Mouse (Mus musculus) gastrocnemius, adult 18-20 months (tissue): ENCODE measurements around the gene Tjp1. TPM values are rescaled to one million over a fixed set of nuclear protein-coding genes. Genes with fewer than 3 reads are reported as not detected.
A peak's percentile ranks its signal among the peaks of the same experiment; 100 is the strongest.

Experiments
- DNase-seq: peaks from one replicate; pipeline ENCODE4 v3.0.0; 2021; ENCODE audit warnings: low spot score
- long read RNA-seq, 2 experiments: library from polyadenylated mRNA; stranded (forward); transcript quantifications; one replicate each; pipeline ENCODE4 v2.0.0; 2021
- total RNA-seq, 2 experiments: library from RNA; stranded (reverse); gene quantifications; 2 replicates each; pipeline ENCODE4 v1.2.3; 2021

The Tjp1 gene
- 10 to 100 TPM; 14.9 to 16.6 TPM for total RNA-seq
- long read RNA-seq, experiment 1, full-length matches to known transcripts: 1 of 1 reads
- long read RNA-seq, experiment 1, partial matches to known transcripts: 0 of 1 reads
- long read RNA-seq, experiment 1, other reads (novel, unspliced or antisense): 0 of 1 reads
- long read RNA-seq, experiment 2: 0 reads

DNA sequence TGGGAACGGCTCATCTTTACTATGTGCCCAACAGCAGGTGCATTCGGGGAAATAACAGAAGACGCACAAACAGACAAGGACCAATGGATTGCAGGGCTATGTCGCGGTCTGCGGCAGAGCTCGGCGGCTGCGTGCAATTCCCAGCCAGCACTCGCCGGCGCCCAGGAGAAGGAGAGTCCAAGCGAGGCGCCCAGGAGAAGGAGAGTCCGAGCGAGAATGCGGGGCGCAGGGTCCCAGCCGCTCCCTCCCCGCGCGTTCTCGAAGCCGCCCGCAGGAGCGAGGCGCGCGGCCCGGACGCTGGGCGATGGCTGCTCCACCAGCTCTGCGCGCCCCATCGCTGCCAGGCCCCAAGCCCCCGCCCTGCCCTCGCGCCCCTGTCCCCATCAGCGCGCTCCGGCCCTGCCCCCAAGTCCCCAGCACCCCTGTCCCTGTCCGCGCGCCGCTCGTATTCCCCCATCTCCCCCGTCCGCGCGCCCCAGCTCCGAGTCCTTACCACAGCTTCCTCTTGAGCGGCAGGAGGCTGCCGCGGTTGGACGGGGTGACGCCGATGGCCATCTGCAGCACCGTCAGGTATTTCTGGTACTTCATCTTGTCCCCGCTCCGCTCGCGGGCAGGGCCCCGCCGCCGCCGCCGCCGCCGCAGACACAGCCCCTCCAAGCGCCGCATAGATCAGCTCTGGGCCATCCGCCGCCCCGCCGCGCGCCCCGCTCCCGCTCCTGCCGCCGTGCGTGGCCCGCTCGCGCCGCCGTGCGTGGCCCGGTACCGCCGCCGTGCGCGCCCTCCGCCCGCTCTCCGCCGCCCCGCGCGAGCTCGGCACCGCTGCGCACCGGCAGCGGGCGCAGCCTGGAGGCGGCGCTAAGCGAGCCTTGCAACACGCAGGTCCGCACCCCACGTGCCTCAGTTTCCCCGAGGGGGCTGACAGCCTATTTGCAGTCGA lies at the start of gene Tjp1:
TSS of gene Tjp1 (minus strand) at position 711 of the 937 bp plus-strand sequence.
- DNase-seq: no peak

DNA sequence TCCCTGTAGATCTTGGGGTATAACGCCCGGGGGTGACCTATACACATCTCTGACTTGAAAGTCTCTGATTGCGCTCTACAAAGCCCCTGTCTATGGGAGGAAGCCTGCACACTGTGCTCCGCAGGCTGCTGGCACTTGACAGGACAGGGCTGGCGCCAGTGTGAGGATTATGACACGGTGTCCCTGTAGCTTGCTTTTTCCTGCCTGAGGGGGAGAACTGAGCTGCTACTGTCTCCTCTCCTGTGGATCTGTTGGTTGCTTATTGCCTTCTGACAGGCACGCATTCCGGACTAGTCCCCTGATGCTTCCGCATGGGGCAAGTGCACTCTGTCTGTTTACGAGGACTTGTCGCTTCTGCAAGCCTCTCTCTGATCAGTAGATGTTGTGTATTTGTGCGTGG lies 49.5 kb upstream of the Tjp1 start:
- DNase-seq: no peak

DNA sequence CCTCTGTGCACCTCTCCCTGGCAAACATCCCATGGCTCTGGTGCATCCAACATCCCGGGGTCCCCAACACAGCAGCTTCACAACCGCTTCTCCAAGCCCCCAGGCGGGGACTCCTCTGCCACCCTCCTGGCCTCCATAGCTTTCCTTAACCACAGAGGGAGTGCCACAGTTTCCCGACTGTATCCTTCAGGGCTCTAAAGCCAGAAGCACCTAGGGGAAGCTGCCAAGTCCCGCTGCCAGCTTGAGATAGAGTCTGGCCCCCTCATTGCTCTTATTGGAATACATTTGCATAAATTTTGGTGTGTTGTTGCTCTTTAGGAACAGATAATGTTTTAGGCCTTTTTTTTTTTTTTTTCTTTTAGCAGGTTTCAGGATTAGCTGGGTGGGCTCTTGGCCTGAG lies 45.1 kb upstream of the Tjp1 start:
- DNase-seq: no peak

DNA sequence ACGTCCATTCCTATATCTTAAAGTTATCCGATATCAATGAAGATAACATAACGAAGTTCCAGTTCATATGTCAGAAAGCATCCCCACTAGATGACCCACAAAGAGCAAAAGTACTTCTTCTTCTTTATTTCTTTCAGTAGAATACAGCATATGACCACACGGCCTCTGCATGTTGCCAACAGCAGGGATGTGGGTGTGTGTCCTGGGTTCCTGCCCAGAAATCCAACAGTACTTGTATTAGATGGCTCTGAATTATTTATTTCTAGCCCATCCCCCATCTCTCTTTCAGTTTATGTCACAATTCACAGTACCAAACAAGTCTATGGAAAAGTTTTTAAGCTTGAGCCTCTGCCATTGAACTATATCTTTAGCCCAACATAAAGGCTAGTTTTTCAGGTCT lies 43.1 kb upstream of the Tjp1 start:
- DNase-seq: no peak

DNA sequence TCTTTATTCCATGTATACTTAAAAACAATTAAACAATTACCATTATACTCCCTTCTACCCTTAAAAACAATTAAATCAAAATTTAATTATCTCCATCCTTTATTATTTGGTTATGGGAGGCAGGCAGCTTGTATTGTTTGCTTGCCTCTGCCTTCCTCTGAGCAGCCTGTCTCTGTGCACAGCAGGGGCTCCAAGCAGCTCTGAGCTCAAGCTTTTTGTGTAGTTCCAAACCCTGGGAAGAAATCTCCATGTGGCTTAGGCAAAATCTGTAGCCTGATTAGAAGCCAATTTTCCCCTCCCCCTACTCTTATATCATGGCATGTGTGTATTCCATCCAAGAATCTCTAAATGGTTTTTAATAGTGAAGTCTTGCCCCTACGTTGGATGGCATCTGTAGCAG lies 28.4 kb upstream of the Tjp1 start:
- no peak for DNase-seq

DNA sequence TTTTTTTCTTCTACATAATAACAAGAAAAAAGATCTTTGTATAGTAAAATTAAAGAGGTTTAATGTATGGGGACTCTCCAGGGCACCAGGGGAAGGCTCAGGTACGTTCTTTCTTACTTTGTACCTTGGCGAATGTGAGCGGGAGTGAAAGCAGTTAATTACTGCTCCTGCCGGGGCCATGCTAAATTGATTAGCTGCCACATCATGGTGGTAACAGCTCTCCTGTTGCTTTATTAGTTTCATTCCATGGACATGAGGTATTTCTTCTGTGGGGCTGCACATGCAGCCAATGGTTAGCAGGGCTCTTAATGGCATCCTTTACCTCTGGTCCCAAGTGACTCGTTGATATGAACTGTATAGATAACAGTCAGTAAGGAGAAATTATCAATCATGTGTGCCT lies 18.2 kb upstream of the Tjp1 start:
- no peak for DNase-seq

DNA sequence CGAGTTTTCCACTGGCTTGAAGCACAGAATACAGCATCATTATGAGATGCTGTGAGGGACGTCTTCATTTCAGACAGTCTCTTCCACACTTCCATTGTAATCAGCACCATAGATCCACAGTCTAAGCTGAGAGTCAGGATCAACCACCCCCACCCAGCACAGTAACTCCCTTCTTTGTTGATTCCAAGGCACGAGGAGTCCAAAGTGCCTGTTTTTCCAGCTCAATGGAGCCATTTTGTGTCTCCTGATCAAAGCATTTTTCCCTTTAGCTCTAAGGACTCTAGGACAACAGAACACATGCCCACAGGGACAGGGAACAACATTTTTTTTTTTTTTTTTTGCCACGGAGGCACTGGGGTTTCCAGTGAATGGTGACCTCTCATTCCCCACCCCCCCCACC lies 5.1 kb upstream of the Tjp1 start:
- no peak for DNase-seq

DNA sequence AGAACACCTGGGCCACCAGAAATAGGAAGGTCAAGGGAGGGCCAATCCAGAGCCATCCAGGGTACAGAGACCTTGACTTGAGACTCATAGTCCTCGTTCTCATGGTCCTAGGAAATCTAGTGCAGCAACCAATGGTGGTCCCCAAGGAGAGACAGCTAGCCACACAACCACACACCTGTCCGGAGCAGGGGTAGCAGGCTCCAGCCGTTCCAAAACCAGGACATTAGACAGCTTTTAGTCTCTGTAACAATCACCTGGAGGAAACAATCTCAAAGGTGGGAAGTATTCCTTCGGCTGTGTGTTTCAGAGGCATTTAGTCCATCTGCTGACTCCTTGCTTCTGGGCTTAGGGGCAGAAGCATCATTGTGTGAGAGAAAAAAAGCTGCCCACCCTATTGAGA lies 4.5 kb downstream of the Tjp1 start:
- no peak for DNase-seq

DNA sequence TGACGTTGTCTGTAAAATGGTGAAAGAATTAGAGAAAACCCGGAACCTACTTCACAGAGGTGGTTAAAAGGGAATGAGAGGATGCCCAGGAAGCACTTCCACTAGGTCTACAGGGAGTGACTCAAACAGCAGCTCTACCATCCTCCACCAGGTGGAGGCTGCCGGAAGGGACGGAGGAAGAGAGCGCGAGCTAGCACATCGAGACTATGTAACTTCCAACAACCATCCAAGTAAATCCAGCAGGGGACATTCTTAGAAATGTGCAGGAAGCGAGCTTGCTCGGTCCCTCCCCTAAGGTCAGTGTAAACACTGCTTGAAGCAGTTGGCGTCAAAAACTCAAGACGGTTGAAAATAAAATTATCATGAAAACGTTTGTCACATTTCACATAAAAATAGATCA lies 5.1 kb downstream of the Tjp1 start:
- no peak for DNase-seq

DNA sequence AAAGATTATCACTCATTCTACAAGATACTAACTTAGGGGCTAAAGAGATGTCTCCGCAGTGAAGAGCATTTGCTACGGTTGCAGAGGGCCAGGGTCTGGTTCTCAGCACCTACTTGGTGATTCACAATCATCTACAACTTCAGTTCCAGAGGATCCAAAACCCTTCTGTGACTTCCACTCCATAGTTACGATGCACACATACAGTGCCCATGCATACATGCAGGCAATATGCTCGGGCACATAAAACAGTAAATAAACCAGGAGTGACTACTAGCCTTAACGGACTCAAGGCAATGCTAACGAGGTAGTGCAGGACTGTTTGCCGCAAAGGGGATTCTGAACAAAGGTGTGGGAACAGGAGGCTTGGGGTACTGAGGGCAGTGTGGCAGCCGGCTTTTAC lies 7.0 kb downstream of the Tjp1 start:
- no peak for DNase-seq

DNA sequence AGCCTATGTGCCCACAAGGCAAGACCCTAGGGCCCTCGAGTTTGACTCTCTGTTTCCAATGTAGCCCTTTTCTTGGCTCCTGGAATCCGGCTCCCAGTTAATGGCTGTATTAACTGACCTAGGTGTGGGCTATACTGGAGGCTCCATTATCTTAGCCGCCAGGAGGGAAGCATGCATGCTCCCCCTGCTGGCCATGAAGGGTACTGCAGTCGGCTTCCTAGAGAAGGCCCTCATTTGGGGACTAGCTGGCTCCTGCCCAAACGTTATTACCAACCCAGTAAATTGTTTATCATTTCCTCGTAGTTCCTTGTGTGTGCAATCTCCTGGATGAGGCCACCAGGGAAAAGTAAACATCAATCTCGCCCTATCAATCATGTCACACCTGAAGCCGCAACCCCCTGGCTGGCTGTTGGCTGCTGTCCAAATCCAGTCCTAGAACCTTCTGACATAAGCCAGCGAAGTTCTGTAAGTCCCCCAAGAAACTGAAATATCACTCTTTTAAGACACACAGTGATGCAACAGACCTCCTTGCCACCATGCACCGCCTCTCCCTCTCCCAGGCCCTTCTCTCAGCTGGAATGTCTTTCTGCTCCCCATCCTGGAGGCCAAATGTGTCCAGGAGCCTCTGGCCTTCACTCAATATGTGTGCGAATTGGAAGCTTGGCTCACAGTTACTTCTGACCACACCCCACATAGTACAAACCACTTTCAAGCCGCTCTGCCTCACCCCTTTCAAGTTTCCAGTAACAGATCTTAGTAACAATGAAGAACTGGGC lies 7.6 kb downstream of the Tjp1 start:
- peak; percentile 50 for DNase-seq

DNA sequence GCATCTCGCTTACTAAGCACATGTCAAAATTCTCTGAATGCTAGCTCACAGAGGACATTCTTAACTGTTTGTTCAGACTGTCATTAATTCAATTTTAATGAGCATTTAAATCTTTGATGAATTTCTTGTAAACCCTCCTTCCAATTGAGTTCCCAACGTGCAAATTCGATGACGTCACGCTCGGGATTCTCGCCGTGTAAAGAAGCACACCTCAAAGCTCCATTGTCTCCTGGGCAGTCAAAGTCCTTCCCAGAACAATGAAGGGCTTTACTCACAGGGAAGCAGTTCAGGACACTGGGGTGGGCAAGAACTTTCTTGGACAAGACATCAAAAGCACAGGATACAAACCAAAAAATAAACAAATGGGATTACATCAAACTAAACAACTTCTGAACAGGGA lies 10.7 kb downstream of the Tjp1 start:
- DNase-seq: no peak

DNA sequence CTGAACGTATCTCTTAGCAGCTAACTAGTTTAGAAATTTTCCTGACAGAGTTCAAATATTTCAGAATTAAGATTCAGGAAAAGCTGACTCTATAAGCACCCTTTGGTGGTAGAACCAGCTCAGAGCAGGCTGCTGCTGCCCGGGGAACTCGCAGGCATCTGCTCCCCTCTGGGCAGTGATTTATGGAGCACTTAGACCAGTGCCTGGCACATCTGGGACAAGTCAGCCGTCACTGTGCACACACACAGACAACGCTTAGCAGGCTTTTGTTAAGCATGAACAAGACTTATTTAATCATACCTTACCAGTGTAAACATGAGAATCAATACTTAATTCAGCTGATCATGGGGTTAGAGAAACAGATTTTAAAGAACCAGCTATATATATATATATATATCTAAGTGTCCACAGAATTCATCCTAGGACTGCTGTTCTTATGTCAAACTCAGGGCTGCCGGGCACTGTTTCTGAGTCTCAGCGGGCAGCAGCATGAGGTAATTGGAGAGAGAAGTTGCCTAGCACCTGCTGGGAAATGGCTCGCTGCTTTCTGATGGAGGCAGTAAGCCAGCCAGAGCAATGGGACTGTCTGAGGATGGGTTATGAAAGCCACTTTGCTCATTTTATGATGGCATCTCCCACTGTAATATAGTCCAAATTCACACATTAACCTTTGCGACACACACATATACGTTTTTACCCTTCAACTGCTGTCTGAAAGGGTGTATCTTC lies 14.0 kb downstream of the Tjp1 start:
- no peak for DNase-seq

DNA sequence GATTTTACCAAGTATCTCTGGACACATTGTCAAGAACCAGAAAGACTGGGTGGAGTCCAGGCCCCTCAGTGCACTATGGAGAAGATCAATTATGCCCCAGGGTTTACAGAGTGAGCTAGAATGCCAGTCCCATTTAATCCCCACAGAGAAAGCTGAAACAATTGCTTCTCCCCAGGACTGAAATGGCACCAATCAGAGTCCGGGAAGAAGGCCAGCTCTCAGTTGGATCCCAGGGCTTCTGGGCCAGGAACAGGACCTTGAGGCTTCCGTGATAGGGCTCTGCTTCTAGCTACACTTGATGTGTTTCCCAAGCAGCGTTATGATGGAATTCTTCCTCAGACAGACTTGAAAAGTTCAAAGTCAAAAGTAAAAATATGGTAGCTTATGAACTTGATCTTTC lies 18.2 kb downstream of the Tjp1 start:
- no peak for DNase-seq

DNA sequence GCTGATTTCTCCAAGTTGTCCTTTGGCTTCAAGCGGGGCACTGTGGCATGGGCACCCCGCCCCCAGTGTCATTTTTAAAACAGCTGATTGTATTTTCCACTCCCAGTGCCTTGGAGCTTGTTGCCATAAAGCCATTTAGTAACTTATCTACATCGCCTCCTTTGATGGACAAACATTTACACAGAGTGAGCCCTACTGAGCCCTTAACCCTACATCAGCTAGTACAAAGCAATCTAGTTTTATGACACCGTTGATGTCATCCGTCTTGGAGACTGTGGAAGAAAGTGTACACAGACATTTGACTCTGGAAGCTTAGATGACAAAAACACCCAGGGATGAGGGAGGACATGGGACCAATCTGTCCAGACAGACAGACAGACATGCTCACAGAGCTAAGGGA lies 20.2 kb downstream of the Tjp1 start:
- DNase-seq: no peak

DNA sequence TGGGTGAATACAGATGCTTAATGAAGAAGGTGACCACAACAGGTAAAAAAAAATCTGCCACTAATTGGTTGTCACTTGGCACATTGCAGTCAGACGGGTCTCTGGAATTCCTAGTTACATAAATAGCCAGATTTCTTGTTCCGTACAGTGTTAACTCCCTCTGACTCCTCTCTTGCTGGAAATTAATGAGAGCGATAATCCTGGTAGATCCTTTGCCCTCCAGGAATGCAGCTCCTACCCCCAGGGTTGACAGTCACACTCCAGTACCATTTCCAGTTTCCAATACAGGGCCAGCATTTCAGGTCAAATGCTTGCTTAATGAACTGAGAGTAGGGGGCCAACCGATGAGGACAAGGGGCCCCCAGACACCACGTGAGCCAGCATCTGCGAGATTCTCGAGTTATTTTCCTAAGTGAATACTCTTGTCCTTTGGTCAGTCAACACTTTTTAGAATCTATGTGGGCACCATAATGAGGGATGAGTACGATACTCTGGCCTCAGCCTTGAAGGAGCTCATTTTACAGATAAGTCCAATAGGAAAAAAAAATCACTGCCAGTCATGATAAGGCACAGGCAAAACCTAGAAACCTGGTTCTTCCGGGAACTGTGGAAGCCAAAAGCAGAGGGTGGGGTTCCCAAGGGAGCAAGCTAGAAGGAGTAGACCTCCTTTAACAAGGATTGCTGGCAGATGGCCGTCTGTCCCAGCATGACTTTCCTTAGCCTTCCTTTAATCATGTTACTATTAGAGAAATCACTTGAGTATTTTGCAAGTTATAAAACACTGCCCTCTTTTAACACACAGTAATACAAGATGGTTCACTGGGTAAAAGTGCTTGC lies 24.9 kb downstream of the Tjp1 start:
- DNase-seq: no peak

DNA sequence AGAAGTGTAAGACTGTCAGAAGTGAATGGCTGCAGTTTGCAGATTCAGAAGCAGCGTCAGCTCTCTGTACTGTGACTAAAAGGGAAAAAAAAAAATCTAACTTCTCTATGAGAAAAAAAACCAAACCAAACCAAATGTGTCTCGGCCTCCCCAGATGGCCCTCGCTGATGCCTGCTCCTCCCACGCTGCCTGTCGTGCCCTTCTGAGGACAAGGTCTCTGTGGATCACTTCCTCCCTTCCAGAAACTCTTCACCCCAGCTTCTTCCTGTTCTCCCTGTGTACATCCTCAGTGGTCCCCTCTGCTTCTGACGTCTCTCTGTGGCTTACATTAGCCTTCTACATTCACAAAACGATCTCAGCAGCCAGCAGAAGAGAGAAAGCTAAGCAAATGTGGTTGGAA lies 26.8 kb downstream of the Tjp1 start:
- DNase-seq: no peak

DNA sequence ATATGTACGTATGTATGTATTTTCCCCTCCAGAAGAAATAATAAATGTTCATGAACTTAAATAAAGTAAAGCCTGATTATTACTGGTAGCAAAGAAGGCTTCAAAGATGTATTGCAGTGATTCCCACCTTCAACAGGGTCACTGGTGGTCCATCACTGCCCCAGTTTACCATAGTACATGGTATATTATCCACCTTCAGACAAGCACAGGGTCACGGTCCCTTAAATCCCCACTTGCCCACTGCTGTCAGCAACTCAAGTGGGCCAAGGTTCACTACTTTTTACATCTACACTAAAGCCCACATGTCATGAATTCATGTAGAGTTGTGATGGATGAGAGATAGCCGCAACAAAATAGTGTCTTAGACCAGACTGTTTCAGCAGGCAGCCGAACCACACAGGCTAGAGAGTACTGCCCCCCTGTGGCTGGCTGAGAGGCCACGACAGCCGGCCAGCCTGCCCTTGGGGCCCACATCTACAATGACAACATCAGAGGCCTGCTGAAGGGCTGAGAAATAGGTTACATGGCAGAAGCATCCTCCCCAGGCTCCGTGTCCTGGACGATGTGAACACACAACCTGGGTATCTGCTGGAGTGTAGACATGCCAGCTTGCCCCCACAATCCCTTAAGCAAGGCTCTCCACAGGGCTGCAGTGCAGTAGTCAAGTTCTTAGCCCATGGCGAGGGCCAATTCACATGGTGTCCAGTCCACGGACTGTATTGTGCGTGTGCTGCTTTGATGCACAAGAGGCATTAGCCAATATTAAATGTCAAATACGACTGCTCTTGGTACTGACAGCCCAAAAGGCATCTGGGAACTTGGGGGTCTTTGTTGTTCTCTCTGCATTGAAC lies 29.6 kb downstream of the Tjp1 start:
- DNase-seq: peak; percentile 58

DNA sequence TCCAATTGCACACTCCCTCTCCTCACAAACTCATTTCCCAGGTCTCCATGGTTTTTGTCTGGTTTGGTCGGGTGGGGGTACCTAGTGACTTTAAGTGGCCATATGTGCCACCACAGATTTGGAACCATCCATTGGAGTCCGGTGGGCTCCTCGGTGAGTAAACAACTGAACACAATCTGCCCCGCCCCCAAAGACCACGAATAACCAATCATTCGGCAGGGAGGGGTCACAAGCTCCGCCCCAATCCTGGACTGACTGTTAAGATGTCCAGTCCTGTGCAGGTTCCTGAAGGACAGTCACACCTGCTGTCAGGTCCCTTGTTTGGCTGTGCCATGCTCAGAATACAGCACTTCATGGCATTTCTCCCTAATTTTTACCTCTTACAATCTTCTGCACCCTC lies 37.1 kb downstream of the Tjp1 start:
- no peak for DNase-seq

DNA sequence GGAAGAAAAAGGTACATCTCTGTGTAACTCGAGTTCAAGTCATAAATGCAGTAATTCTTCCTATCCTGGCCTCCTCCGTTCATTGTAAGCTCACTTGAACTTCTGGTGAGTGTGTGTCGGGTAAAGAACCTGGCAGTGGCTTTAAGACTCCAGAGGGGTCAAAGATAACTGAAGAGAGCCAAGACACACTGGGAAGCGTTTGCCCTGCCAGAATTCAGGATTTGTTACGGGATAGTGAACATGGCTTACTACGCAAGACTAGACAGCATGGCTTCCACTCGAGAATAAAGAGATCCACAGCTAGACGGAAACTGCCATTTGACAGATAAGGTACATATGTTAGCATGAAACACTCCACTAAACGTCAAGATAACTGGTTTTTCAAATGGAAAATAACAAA lies 37.8 kb downstream of the Tjp1 start:
- DNase-seq: no peak
